15 mouse cellular contexts compared by ENCODE assay signal in the genomic region with DNA sequence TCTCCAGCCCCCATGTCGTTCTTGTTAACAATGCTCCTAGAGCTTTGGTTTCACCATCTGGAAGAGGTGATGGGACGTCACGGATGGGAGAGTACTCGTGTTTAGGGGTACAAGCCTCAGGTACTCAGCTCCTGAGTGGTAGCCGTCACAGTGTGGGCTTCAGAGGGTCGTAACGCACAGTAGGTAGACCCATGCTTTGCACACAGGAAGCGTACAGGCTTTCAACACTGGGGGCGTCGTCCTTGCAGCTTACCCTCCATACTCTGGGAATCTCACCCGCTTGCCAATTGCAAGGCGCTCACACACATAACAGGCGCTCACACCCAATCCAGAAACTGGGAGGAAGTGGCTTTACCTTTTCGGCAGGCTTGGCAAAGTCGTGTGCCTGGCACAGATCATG. TPM values are rescaled to one million over a fixed set of nuclear protein-coding genes. Genes with fewer than 3 reads are reported as not detected.
DNase-seq lines count a peak whose midpoint lies in the region; ATAC-seq and TF ChIP-seq lines count a peak whose summit lies in the region.
"Had no signal": no experiment of that assay in that cellular context is flagged by ENCODE, and none has a peak within 500 bp of the region (broad histone marks: within the 10 kb centered on the region; RNA-seq: fewer than 3 reads in every experiment).

No protein-coding gene starts in this region.

- 28% methylated on average over 15 of the region's 15 CpGs for WGBS in heart, embryonic 10.5 days
- WGBS in lung, embryonic 15.5 days, result 28% methylated on average over 15 of the region's 15 CpGs
- 38% methylated on average over 15 of the region's 15 CpGs for WGBS in intestine, postnatal 0 days
- WGBS in stomach, postnatal 0 days, result 35% methylated on average over 15 of the region's 15 CpGs

- H3K4me3 ChIP-seq in heart, embryonic 10.5 days, result no peak overlapping the region
- H3K4me3 ChIP-seq in lung, embryonic 15.5 days, result peak overlapping the region; percentile 35
- no peak overlapping the region for H3K4me3 ChIP-seq in intestine, postnatal 0 days (ENCODE audit: low read depth, low read length)
- no peak overlapping the region for H3K4me3 ChIP-seq in stomach, postnatal 0 days (ENCODE audit: low read depth, low read length)
- H3K4me3 ChIP-seq: neural tube, embryonic 12.5 days had no signal

- no peak for TF ChIP-seq CTCF in intestine, postnatal 0 days (IDR thresholded peaks at IDR 0.05; ENCODE audit: low read depth)
- TF ChIP-seq CTCF in stomach, postnatal 0 days (IDR thresholded peaks at IDR 0.05; ENCODE audit: low read depth), result no peak

- H3K4me2 ChIP-seq in lung, embryonic 15.5 days, result peak overlapping the region; percentile 72
- 0 out of 2 replicates have a peak overlapping the region, but pooled peaks have one; percentile 39 for H3K4me2 ChIP-seq in intestine, postnatal 0 days (replicated peaks; ENCODE audit: low read depth)
- peak overlapping the region; percentile 48 for H3K4me2 ChIP-seq in stomach, postnatal 0 days (replicated peaks; ENCODE audit: low read depth)
- H3K4me2 ChIP-seq: neural tube, embryonic 12.5 days had no signal

- no peaks in the 10 kb centered on the region for H3K9me3 ChIP-seq in heart, embryonic 10.5 days
- no peaks in the 10 kb centered on the region for H3K9me3 ChIP-seq in lung, embryonic 15.5 days
- H3K9me3 ChIP-seq in intestine, postnatal 0 days (ENCODE audit: control insufficient read depth), result no peaks in the 10 kb centered on the region
- H3K9me3 ChIP-seq in stomach, postnatal 0 days (ENCODE audit: control insufficient read depth, low read length), result no peaks in the 10 kb centered on the region
- H3K9me3 ChIP-seq: forebrain, embryonic 10.5 days; neural tube, embryonic 12.5 days had no signal

- peaks cover 53% of the 10 kb centered on the region for H3K4me1 ChIP-seq in heart, embryonic 10.5 days
- peaks cover 80% of the 10 kb centered on the region for H3K4me1 ChIP-seq in lung, embryonic 15.5 days
- H3K4me1 ChIP-seq in intestine, postnatal 0 days (replicated peaks; ENCODE audit: control insufficient read depth, insufficient read depth, low read length), result peaks cover 12% of the 10 kb centered on the region; the same call in 1 of the 2 replicates
- peaks cover 23% of the 10 kb centered on the region for H3K4me1 ChIP-seq in stomach, postnatal 0 days (replicated peaks; ENCODE audit: control insufficient read depth, insufficient read depth)

- DNase-seq in heart, embryonic 10.5 days (ENCODE audit: low spot score), result peak; percentile 65
- DNase-seq in heart, adult 8-10 months (ENCODE audit: low spot score), result no peak
- no peak for DNase-seq in lung, postnatal 36 days
- peak; percentile 26 for DNase-seq in stomach, postnatal 0 days (ENCODE audit: low spot score)
- no peak for DNase-seq in thymus, postnatal 36 days
- no peak for DNase-seq in frontal cortex, postnatal 14 days (ENCODE audit: low spot score in 2 of 2)
- DNase-seq: cerebellum, postnatal 14 days; right cerebral cortex, postnatal 25 days; thymus, postnatal 14 days had no signal

- ATAC-seq in lung, embryonic 15.5 days (ENCODE audit: borderline replicate concordance, extremely low read depth, low FRiP score, low TSS enrichment), result no peak
- ATAC-seq in intestine, postnatal 0 days, result no peak
- no peak for ATAC-seq in stomach, postnatal 0 days (ENCODE audit: low FRiP score, low TSS enrichment)
- ATAC-seq: hindbrain, postnatal 0 days had no signal

- peak overlapping the region; percentile 37; the same call in 1 of the 2 replicates for H3K27ac ChIP-seq in heart, embryonic 10.5 days
- peak overlapping the region; percentile 91 for H3K27ac ChIP-seq in lung, embryonic 15.5 days
- no peak overlapping the region for H3K27ac ChIP-seq in intestine, postnatal 0 days (ENCODE audit: low read depth, low read length)
- peak overlapping the region; percentile 82 for H3K27ac ChIP-seq in stomach, postnatal 0 days (replicated peaks)
- H3K27ac ChIP-seq: hindbrain, postnatal 0 days; neural tube, embryonic 12.5 days had no signal

- H3K27me3 ChIP-seq in heart, embryonic 10.5 days (ENCODE audit: insufficient read depth, poor library complexity, severe bottlenecking), result peaks cover 100% of the 10 kb centered on the region
- H3K27me3 ChIP-seq in lung, embryonic 15.5 days, result peaks cover 48% of the 10 kb centered on the region
- H3K27me3 ChIP-seq in intestine, postnatal 0 days (replicated peaks; ENCODE audit: control insufficient read depth, insufficient read depth, low read length), result no peaks in the 10 kb centered on the region
- no peaks in the 10 kb centered on the region for H3K27me3 ChIP-seq in stomach, postnatal 0 days (ENCODE audit: control insufficient read depth, insufficient read depth, low read length)

- H3K36me3 ChIP-seq in heart, embryonic 10.5 days, result no peaks in the 10 kb centered on the region
- H3K36me3 ChIP-seq in lung, embryonic 15.5 days, result no peaks in the 10 kb centered on the region
- H3K36me3 ChIP-seq in intestine, postnatal 0 days (ENCODE audit: control insufficient read depth, insufficient read depth), result no peaks in the 10 kb centered on the region; the same call in 1 of the 2 replicates
- H3K36me3 ChIP-seq in stomach, postnatal 0 days (ENCODE audit: control insufficient read depth, insufficient read depth, low read length), result no peaks in the 10 kb centered on the region
- H3K36me3 ChIP-seq: forebrain, embryonic 10.5 days; neural tube, embryonic 12.5 days had no signal

- no peak for TF ChIP-seq EP300 in stomach, postnatal 0 days (optimal IDR thresholded peaks at IDR 0.05)

- no peak overlapping the region for H3K9ac ChIP-seq in lung, embryonic 15.5 days
- H3K9ac ChIP-seq in intestine, postnatal 0 days (ENCODE audit: low read depth, low read length), result no peak overlapping the region
- 0 out of 2 replicates have a peak overlapping the region, but pooled peaks have one; percentile 50 for H3K9ac ChIP-seq in stomach, postnatal 0 days (ENCODE audit: low read length)
- H3K9ac ChIP-seq: neural tube, embryonic 12.5 days had no signal

RNA-seq across cellular contexts. Expression of gene Arhgef19, which starts 2.6 kb away (rescaled TPM):
- 1.2 and 3.7 TPM in 2 replicates for polyA plus RNA-seq in heart, embryonic 10.5 days (2016; fragmentation: Nextera tagmentation; extraction: Ambion mirVana)
- 10 to 100 TPM; 26.2 to 32.2 (median 30.3) TPM for total RNA-seq in heart, adult 8-10 months (2022)
- 19.2 and 20.5 TPM in 2 replicates for polyA plus RNA-seq in lung, embryonic 15.5 days (2015; fragmentation: Nextera tagmentation; extraction: Ambion mirVana)
- polyA plus RNA-seq in intestine, postnatal 0 days (2015; fragmentation: Nextera tagmentation; extraction: Ambion mirVana), result 4.5 and 6.3 TPM in 2 replicates
- 6.6 and 9.2 TPM in 2 replicates for polyA plus RNA-seq in stomach, postnatal 0 days (2015; fragmentation: Nextera tagmentation; extraction: Ambion mirVana)
- total RNA-seq: megakaryocyte-erythroid progenitor cell, adult 5-6 weeks had no signal

RNA-seq across cellular contexts. Expression of gene Rsg1, which starts 28.1 kb away (rescaled TPM):
- 2.6 and 4.0 TPM in 2 replicates for polyA plus RNA-seq in heart, embryonic 10.5 days (2016; fragmentation: Nextera tagmentation; extraction: Ambion mirVana)
- total RNA-seq in heart, adult 8-10 months (2022), result 1 to 10 TPM in 1 of 4 experiments, under 1 TPM in 3; 0.44 to 1.2 (median 0.66) TPM
- 5.9 and 6.0 TPM in 2 replicates for polyA plus RNA-seq in lung, embryonic 15.5 days (2015; fragmentation: Nextera tagmentation; extraction: Ambion mirVana)
- polyA plus RNA-seq in intestine, postnatal 0 days (2015; fragmentation: Nextera tagmentation; extraction: Ambion mirVana), result 0.97 and 0.98 TPM in 2 replicates
- 1.8 and 2.3 TPM in 2 replicates for polyA plus RNA-seq in stomach, postnatal 0 days (2015; fragmentation: Nextera tagmentation; extraction: Ambion mirVana)

RNA-seq across cellular contexts. Expression of gene Epha2, which starts 59.2 kb away (rescaled TPM):
- 5.2 and 6.3 TPM in 2 replicates for polyA plus RNA-seq in heart, embryonic 10.5 days (2016; fragmentation: Nextera tagmentation; extraction: Ambion mirVana)
- 1 to 10 TPM; 4.6 to 7.1 (median 5.2) TPM for total RNA-seq in heart, adult 8-10 months (2022)
- 10.8 and 11.0 TPM in 2 replicates for polyA plus RNA-seq in lung, embryonic 15.5 days (2015; fragmentation: Nextera tagmentation; extraction: Ambion mirVana)
- 5.6 and 6.6 TPM in 2 replicates for polyA plus RNA-seq in intestine, postnatal 0 days (2015; fragmentation: Nextera tagmentation; extraction: Ambion mirVana)
- 3.9 and 4.9 TPM in 2 replicates for polyA plus RNA-seq in stomach, postnatal 0 days (2015; fragmentation: Nextera tagmentation; extraction: Ambion mirVana)

Comparison
In these comparisons a context has a peak if more than half of its experiments do, and no peak if none do; other contexts are left out.
1. DNase-seq: peak in heart, embryonic 10.5 days (single experiment) and stomach, postnatal 0 days (single experiment); none in heart, adult 8-10 months (single experiment), lung, postnatal 36 days (single experiment), thymus, postnatal 36 days (0 of 2) and frontal cortex, postnatal 14 days (0 of 2).
2. Peak in every context shown above with its lines, with median percentiles within 50 percentile points of each other: H3K4me2 ChIP-seq.